Mouse (Mus musculus) lung, embryonic 16.5 days (tissue): Measurements from ENCODE around the gene Adra2a. TPM values are rescaled to one million over a fixed set of nuclear protein-coding genes. Genes with fewer than 3 reads are reported as not detected.

Source experiments
- ATAC-seq: fragments of 200-750 bp; cut with Nextera tagmentation; 2 replicates; pipeline ENCODE4 v1.8.0; 2017; ENCODE audit warnings: low read depth, mild to moderate bottlenecking, moderate library complexity
- H3K27ac ChIP-seq: fragments of 300-500 bp; sonication (generic); 2 replicates; pipeline ENCODE4 v1.5.1; 2014; ENCODE audit warnings: mild to moderate bottlenecking, control low read depth, low read length
- H3K27me3 ChIP-seq: fragments of 300-500 bp; sonication (generic); 2 replicates; pipeline ENCODE4 v1.6.1; 2014; ENCODE audit warnings: low read depth, low read length, mixed read lengths; ENCODE audit not compliant: control insufficient read depth, insufficient read depth
- H3K36me3 ChIP-seq: fragments of 300-500 bp; sonication (generic); 2 replicates; pipeline ENCODE4 v1.6.1; 2014; ENCODE audit warnings: low read length; ENCODE audit not compliant: control insufficient read depth, insufficient read depth
- H3K4me1 ChIP-seq: fragments of 300-500 bp; sonication (generic); replicated peaks from 2 replicates; pipeline ENCODE4 v1.6.1; 2014; ENCODE audit warnings: low read length, mixed read lengths; ENCODE audit not compliant: control insufficient read depth, insufficient read depth
- H3K4me2 ChIP-seq: fragments of 300-500 bp; sonication (generic); 2 replicates; pipeline ENCODE4 v1.6.1; 2014; ENCODE audit warnings: low read depth, low read length, control low read depth
- H3K4me3 ChIP-seq: fragments of 300-500 bp; sonication (generic); 2 replicates; pipeline ENCODE4 v1.5.1; 2014; ENCODE audit warnings: mild to moderate bottlenecking, low read length, control low read depth
- H3K9ac ChIP-seq: fragments of 300-500 bp; sonication (generic); 2 replicates; pipeline ENCODE4 v1.6.1; 2014; ENCODE audit warnings: low read length, control low read depth
- H3K9me3 ChIP-seq: fragments of 300-500 bp; sonication (generic); 2 replicates; pipeline ENCODE4 v1.6.1; 2016; ENCODE audit warnings: low read length; ENCODE audit not compliant: control insufficient read depth
- WGBS: fragments of 180-500 bp; shearing (Covaris S2); extraction: QIAGEN DNeasy Blood & Tissue Kit; methylation state at CpG from one replicate; pipeline ENCODE4 v1.1.7; 2014; 5-methylcytosine and 5-hydroxymethylcytosine counted together
- polyA plus RNA-seq: library from polyadenylated mRNA; unstranded; fragments of >200 nt; fragmentation: Nextera tagmentation; extraction: Ambion mirVana; gene quantifications from 2 replicates; pipeline ENCODE4 v1.2.1, GENCODE M21; 2015

Adra2a gene
- polyA plus RNA-seq, 1 experiment from 2014 or later, result 0.09 TPM

DNA sequence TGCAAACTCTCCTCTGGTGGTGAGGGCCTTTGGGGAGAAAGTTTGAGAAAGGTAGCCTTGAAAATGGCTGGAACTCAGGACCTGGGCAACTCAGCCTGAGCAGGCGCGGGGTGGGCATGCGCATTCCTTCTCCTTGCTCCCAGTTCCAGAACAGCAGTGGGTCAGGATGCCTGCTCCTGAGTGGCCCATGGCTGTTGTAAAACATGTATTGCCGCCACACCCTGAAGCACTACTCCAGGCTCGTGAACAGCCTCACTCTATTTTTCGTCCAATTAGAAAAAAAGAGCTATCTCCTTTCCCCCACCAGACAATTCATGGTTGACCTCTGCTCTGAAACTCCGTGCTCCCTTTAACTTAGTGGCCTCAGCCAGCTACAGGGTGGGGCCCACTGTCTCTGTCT is 24.5 kb downstream of the Adra2a start:
- Histone ChIP-seq H3K4me1 (no peaks in the 10 kb centered on the region; the same call in 1 of the 2 replicates), H3K27me3 (no peaks in the 10 kb centered on the region), H3K27ac (no peak overlapping the region), H3K4me3 (no peak overlapping the region), H3K4me2 (no peak overlapping the region), H3K9me3 (no peaks in the 10 kb centered on the region), H3K36me3 (no peaks in the 10 kb centered on the region), H3K9ac (no peak overlapping the region)
- 86% methylated on average over 7 of the region's 7 CpGs for WGBS
- no peak for ATAC-seq

GRCm38 (mm10) chr19:54070521-54070920 is 26.6 kb downstream of the Adra2a start:
- no peaks in the 10 kb centered on the region for H3K27me3 ChIP-seq
- 38% methylated on average over 5 of the region's 5 CpGs for WGBS
- ATAC-seq, result peak; percentile 58; the same call in 1 of the 2 replicates
- H3K36me3 ChIP-seq, result no peaks in the 10 kb centered on the region
- no peak overlapping the region for H3K4me3 ChIP-seq
- no peaks in the 10 kb centered on the region; the same call in 1 of the 2 replicates for H3K4me1 ChIP-seq
- H3K9ac ChIP-seq, result no peak overlapping the region
- H3K4me2 ChIP-seq, result no peak overlapping the region
- no peak overlapping the region for H3K27ac ChIP-seq
- no peaks in the 10 kb centered on the region for H3K9me3 ChIP-seq

DNA sequence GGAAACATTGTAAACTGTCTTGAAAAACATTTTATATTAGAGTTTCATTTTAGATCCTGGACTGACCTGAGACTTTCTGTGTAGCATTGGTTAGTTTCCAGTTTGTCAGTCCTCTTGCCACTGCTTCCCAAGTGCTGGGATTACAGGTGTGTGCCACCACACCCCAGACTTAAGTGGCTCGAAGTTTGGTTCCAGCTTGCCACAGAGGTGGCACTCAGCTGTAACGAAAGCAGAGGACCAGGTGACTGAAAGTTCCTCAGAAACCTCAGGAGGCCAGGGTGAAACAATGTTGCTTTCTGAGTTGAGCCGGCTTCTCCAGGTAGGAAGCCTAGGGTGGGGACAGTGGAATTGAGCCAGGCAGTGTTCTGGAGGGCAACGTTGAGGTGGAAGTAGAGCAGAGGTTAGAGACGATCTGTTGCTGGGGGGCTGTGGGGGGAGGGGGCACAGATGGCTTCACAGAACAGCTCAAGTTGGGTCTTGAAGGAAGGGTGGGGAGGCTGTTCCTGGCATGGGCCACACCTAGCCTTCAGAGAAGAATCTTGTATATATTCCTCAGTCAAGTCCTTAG is 28.4 kb downstream of the Adra2a start:
- Histone ChIP-seq H3K4me2 (no peak overlapping the region), H3K27me3 (no peaks in the 10 kb centered on the region), H3K9ac (no peak overlapping the region), H3K4me3 (no peak overlapping the region), H3K27ac (no peak overlapping the region), H3K36me3 (no peaks in the 10 kb centered on the region), H3K9me3 (no peaks in the 10 kb centered on the region), H3K4me1 (no peaks in the 10 kb centered on the region; the same call in 1 of the 2 replicates)
- peak; percentile 64 for ATAC-seq
- 59% methylated on average over 5 of the region's 5 CpGs for WGBS

DNA sequence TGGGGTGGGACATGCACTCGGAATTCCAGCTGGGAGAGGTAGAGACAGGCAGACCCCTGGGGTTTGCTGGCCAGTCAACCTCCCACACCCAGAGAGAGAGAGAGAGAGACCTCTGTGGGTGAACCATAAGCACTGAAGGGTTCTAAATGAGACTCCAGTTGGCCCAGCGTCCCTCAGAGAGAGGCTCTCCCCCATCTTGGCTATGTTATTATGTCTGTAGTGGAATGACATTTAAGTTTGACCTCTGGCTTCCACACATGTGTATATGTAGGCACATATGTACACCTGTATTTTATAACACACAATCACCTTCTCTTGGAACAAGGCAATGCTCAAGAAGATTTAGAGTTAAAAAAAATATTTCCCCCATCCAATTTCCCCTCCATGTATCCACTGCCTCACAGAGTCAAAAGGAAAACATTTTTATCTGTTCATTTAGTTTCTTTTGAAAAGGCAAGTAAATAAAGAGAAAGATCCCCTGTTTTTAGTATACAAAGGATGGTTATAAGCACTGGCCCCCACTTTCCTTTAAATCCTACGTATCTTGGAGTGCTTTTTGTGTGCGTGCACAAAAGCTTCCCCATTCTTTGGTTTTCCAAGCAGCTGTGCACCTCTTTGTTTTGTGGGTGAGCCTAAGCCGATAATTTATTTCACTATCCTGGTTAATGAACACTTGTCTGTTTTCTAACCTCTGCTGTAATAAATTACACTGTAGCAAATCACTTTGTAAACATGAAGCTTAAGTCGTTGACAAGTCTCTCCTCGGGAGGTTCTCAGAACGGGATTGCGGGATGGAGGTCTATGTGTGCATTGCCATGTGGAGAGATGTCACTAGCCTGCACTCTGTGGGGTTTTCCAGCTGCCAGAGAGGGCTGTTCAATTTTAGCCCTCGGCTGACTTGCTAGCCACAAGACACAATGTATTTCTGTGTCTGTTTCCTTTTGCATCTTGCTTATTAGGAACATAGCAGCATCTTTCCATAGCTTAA is 32.7 kb downstream of the Adra2a start:
- Histone ChIP-seq H3K27me3 (no peaks in the 10 kb centered on the region), H3K4me3 (no peak overlapping the region), H3K36me3 (no peaks in the 10 kb centered on the region), H3K4me1 (no peaks in the 10 kb centered on the region), H3K4me2 (no peak overlapping the region), H3K27ac (no peak overlapping the region), H3K9ac (no peak overlapping the region), H3K9me3 (no peaks in the 10 kb centered on the region)
- 26% methylated on average over 10 of the region's 10 CpGs for WGBS
- ATAC-seq, result peak; percentile 43; the same call in 1 of the 2 replicates

GRCm38 (mm10) chr19:54081303-54081702 is 37.4 kb downstream of the Adra2a start:
- WGBS, result 60% methylated on average over 9 of the region's 9 CpGs
- 0 out of 2 replicates have a peak, but pooled peaks cover 2% of the 10 kb centered on the region for H3K27me3 ChIP-seq
- H3K4me2 ChIP-seq, result no peak overlapping the region
- no peak overlapping the region for H3K9ac ChIP-seq
- no peaks in the 10 kb centered on the region for H3K36me3 ChIP-seq
- no peaks in the 10 kb centered on the region for H3K9me3 ChIP-seq
- no peak overlapping the region for H3K27ac ChIP-seq
- H3K4me1 ChIP-seq, result no peaks in the 10 kb centered on the region
- ATAC-seq, result no peak
- no peak overlapping the region for H3K4me3 ChIP-seq

DNA sequence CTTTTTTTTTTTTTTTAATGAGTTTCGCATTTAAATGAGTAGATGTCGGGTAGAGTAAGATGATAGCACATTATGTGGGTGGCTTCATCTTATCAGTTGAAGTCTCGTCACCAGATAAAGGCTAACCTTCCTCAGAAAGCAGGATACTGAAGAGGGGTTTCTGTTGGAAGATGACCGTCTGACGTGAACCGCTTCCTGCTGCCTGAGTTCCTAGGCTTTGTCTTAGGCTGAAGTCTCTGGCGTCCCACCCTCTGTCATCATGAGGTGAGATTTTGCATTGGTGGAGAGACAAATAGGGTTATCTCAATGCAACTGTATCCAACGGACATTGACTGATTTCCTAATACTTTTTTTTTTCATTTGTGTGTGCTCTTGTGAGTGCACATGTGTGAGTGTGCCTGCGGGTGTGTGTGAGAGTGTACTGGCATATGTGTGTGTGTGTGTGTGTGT is 37.8 kb downstream of the Adra2a start:
- ATAC-seq, result no peak
- no peak overlapping the region for H3K4me2 ChIP-seq
- 66% methylated on average over 9 of the region's 9 CpGs for whole genome bisulfite sequencing

DNA sequence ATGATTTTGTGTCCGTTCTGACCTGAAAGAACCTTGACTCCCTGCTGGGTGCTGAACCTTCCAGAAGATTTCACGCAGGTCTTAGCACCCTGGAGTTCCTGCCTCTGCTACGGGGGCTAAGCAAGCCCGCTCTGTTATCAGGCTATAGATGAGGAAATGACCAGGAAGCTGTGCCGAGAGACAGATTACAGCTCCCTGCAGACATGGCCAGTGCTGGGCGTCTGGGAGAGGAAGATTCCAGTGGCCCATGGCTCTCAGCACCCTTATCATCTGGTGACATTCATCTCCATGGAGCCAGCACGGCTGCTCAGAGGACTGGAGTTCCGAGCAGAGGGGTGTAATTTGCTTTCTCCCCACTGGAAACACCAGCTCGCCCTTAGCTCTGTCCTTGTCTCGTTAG is 43.4 kb downstream of the Adra2a start:
- ATAC-seq, result no peak
- H3K4me2 ChIP-seq, result no peak overlapping the region
- WGBS, result 37% methylated on average over 10 of the region's 10 CpGs

More for the DNA sequence above, 37.8 kb downstream of the Adra2a start:
- Histone ChIP-seq H3K4me1 (no peaks in the 10 kb centered on the region), H3K9me3 (no peaks in the 10 kb centered on the region), H3K27ac (no peak overlapping the region), H3K9ac (no peak overlapping the region), H3K27me3 (0 out of 2 replicates have a peak, but pooled peaks cover 2% of the 10 kb centered on the region), H3K4me3 (no peak overlapping the region), H3K36me3 (no peaks in the 10 kb centered on the region)

GRCm38 (mm10) chr19:54093599-54093998 is 49.6 kb downstream of the Adra2a start:
- Histone ChIP-seq H3K9ac (no peak overlapping the region), H3K4me2 (no peak overlapping the region), H3K9me3 (no peaks in the 10 kb centered on the region), H3K4me1 (no peaks in the 10 kb centered on the region), H3K27me3 (no peaks in the 10 kb centered on the region), H3K4me3 (no peak overlapping the region), H3K27ac (no peak overlapping the region), H3K36me3 (no peaks in the 10 kb centered on the region)
- ATAC-seq, result no peak
- 55% methylated on average over 3 of the region's 3 CpGs for WGBS

More for the DNA sequence above, 43.4 kb downstream of the Adra2a start:
- Histone ChIP-seq H3K27me3 (0 out of 2 replicates have a peak, but pooled peaks cover 2% of the 10 kb centered on the region), H3K9ac (no peak overlapping the region), H3K4me1 (no peaks in the 10 kb centered on the region), H3K4me3 (no peak overlapping the region), H3K27ac (no peak overlapping the region), H3K9me3 (no peaks in the 10 kb centered on the region), H3K36me3 (no peaks in the 10 kb centered on the region)

GRCm38 (mm10) chr19:54095716-54096115 is 51.8 kb downstream of the Adra2a start:
- H3K27me3 ChIP-seq, result no peaks in the 10 kb centered on the region
- no peaks in the 10 kb centered on the region for H3K36me3 ChIP-seq
- ATAC-seq, result no peak
- H3K4me2 ChIP-seq, result no peak overlapping the region
- H3K9me3 ChIP-seq, result no peaks in the 10 kb centered on the region
- H3K4me3 ChIP-seq, result no peak overlapping the region
- H3K9ac ChIP-seq, result no peak overlapping the region
- no peak overlapping the region for H3K27ac ChIP-seq
- WGBS, result 66% methylated on average over 5 of the region's 5 CpGs
- H3K4me1 ChIP-seq, result no peaks in the 10 kb centered on the region
